8 mouse cellular contexts compared by ENCODE assay signal in genomic region chr9:45370117-45370561, GRCm38 (mm10). TPM values are rescaled to one million over a fixed set of nuclear protein-coding genes. Genes with fewer than 3 reads are reported as not detected.
DNase-seq lines count a peak whose midpoint lies in the region; ATAC-seq and TF ChIP-seq lines count a peak whose summit lies in the region.

Fxyd6 (plus strand) TSS chr9:45370185.

- WGBS in spleen, adult 2 months, result 2% methylated on average over 26 of the region's 28 CpGs
- 1% methylated on average over 28 of the region's 28 CpGs for WGBS in embryonic facial prominence, embryonic 14.5 days
- WGBS in heart, embryonic 11.5 days (ENCODE audit: insufficient replicate concordance), result under 1% methylated on average over 28 of the region's 28 CpGs
- WGBS in kidney, embryonic 16.5 days, result 0% methylated on average over 27 of the region's 28 CpGs
- WGBS in liver, embryonic 15.5 days (ENCODE audit: insufficient replicate concordance), result 2% methylated on average over 28 of the region's 28 CpGs

- H3K4me1 ChIP-seq in spleen, adult 2 months (ENCODE audit: control insufficient read depth, insufficient read depth, insufficient read length), result 0 out of 2 replicates have a peak, but pooled peaks cover 3% of the 10 kb centered on the region
- peaks cover 7% of the 10 kb centered on the region; the same call in 1 of the 2 replicates for H3K4me1 ChIP-seq in embryonic facial prominence, embryonic 14.5 days (ENCODE audit: control insufficient read depth, insufficient read depth, low read length)
- peaks cover 8% of the 10 kb centered on the region; the same call in 1 of the 2 replicates for H3K4me1 ChIP-seq in heart, embryonic 11.5 days (ENCODE audit: control insufficient read depth, insufficient read depth, low read length)
- peaks cover 34% of the 10 kb centered on the region for H3K4me1 ChIP-seq in kidney, embryonic 16.5 days (ENCODE audit: insufficient read depth, low read length)
- H3K4me1 ChIP-seq in liver, embryonic 15.5 days (replicated peaks), result 0 out of 2 replicates have a peak, but pooled peaks cover 5% of the 10 kb centered on the region

- no peak for TF ChIP-seq CTCF in spleen, adult 2 months (IDR thresholded peaks at IDR 0.05; ENCODE audit: extremely low read depth, insufficient read depth, insufficient read length, insufficient replicate concordance)

- no peaks in the 10 kb centered on the region for H3K36me3 ChIP-seq in spleen, adult 2 months (ENCODE audit: control insufficient read depth, insufficient read depth, low read length)
- no peaks in the 10 kb centered on the region for H3K36me3 ChIP-seq in embryonic facial prominence, embryonic 14.5 days (ENCODE audit: control insufficient read depth, insufficient read depth, low read length)
- H3K36me3 ChIP-seq in heart, embryonic 11.5 days (ENCODE audit: control insufficient read depth, insufficient read depth, low read length), result no peaks in the 10 kb centered on the region
- H3K36me3 ChIP-seq in kidney, embryonic 16.5 days (ENCODE audit: insufficient read depth, low read length), result no peaks in the 10 kb centered on the region
- H3K36me3 ChIP-seq in liver, embryonic 15.5 days (replicated peaks), result no peaks in the 10 kb centered on the region

- H3K9ac ChIP-seq in embryonic facial prominence, embryonic 14.5 days (ENCODE audit: low read depth, low read length), result peak within 1 kb of the TSS; percentile 74
- H3K9ac ChIP-seq in heart, embryonic 11.5 days (ENCODE audit: low read depth, low read length), result peak within 1 kb of the TSS; percentile 68
- peak within 1 kb of the TSS; percentile 76 for H3K9ac ChIP-seq in kidney, embryonic 16.5 days (replicated peaks; ENCODE audit: low read length)
- no peak within 1 kb of the TSS for H3K9ac ChIP-seq in liver, embryonic 15.5 days

- DNase-seq in spleen, adult 2 months (ENCODE audit: low read depth in 1 of 2, low spot score in 2 of 2), result peak in 1 of 2 experiments; percentile 11
- no peak for DNase-seq in spleen, postnatal 4 days (ENCODE audit: low spot score in 2 of 2)
- DNase-seq in embryonic facial prominence, embryonic 14.5 days (ENCODE audit: low spot score), result peak; percentile 67
- DNase-seq in ovary, adult 18-20 months (ENCODE audit: low spot score), result peak; percentile 53
- peak; percentile 38 for DNase-seq in urinary bladder, postnatal 25 days (ENCODE audit: low spot score)

- peaks cover 5% of the 10 kb centered on the region; the same call in 1 of the 2 replicates for H3K27me3 ChIP-seq in spleen, adult 2 months (ENCODE audit: control insufficient read depth, insufficient read depth, low read length)
- no peaks in the 10 kb centered on the region for H3K27me3 ChIP-seq in embryonic facial prominence, embryonic 14.5 days (replicated peaks; ENCODE audit: control insufficient read depth, insufficient read depth, low read length)
- no peaks in the 10 kb centered on the region for H3K27me3 ChIP-seq in heart, embryonic 11.5 days (ENCODE audit: control insufficient read depth, insufficient read depth, low read length)
- no peaks in the 10 kb centered on the region for H3K27me3 ChIP-seq in kidney, embryonic 16.5 days (ENCODE audit: insufficient read depth, low read length)
- H3K27me3 ChIP-seq in liver, embryonic 15.5 days, result peaks cover 58% of the 10 kb centered on the region

- peak within 1 kb of the TSS; percentile 30; the same call in 1 of the 2 replicates for H3K4me3 ChIP-seq in spleen, adult 2 months (ENCODE audit: extremely low read depth, insufficient read depth, insufficient read length)
- H3K4me3 ChIP-seq in embryonic facial prominence, embryonic 14.5 days (ENCODE audit: low read depth, low read length), result peak within 1 kb of the TSS; percentile 66
- H3K4me3 ChIP-seq in heart, embryonic 11.5 days (ENCODE audit: low read depth, low read length), result peak within 1 kb of the TSS; percentile 53
- H3K4me3 ChIP-seq in kidney, embryonic 16.5 days (ENCODE audit: low read length), result peak within 1 kb of the TSS; percentile 67
- H3K4me3 ChIP-seq in liver, embryonic 15.5 days (replicated peaks), result peak within 1 kb of the TSS; percentile 30

- no peak for TF ChIP-seq POLR2A in spleen, adult 2 months (IDR thresholded peaks at IDR 0.05; ENCODE audit: low read depth, low read length)

- H3K27ac ChIP-seq in spleen, adult 2 months (ENCODE audit: insufficient read depth, low read length), result no peak within 1 kb of the TSS
- peak within 1 kb of the TSS; percentile 52; the same call in 1 of the 2 replicates for H3K27ac ChIP-seq in embryonic facial prominence, embryonic 14.5 days (replicated peaks; ENCODE audit: low read depth, low read length)
- H3K27ac ChIP-seq in heart, embryonic 11.5 days (ENCODE audit: low read depth, low read length), result no peak within 1 kb of the TSS
- peak within 1 kb of the TSS; percentile 82 for H3K27ac ChIP-seq in kidney, embryonic 16.5 days (ENCODE audit: low read length)
- no peak within 1 kb of the TSS for H3K27ac ChIP-seq in liver, embryonic 15.5 days (replicated peaks)

- ATAC-seq in embryonic facial prominence, embryonic 14.5 days (ENCODE audit: low read depth), result peak; percentile 83
- 0 out of 2 replicates have a peak, but pooled peaks have one; percentile 69 for ATAC-seq in heart, embryonic 11.5 days (replicated peaks; ENCODE audit: insufficient number of reproducible peaks, low FRiP score, low TSS enrichment)
- peak; percentile 74 for ATAC-seq in kidney, embryonic 16.5 days (ENCODE audit: low FRiP score, low TSS enrichment)
- ATAC-seq in liver, embryonic 15.5 days (ENCODE audit: insufficient read depth), result no peak

- H3K9me3 ChIP-seq in embryonic facial prominence, embryonic 14.5 days (ENCODE audit: control insufficient read depth, low read length), result no peaks in the 10 kb centered on the region
- no peaks in the 10 kb centered on the region for H3K9me3 ChIP-seq in heart, embryonic 11.5 days (replicated peaks; ENCODE audit: control insufficient read depth, low read length)
- H3K9me3 ChIP-seq in kidney, embryonic 16.5 days (ENCODE audit: low read length), result no peaks in the 10 kb centered on the region
- H3K9me3 ChIP-seq in liver, embryonic 15.5 days (replicated peaks), result no peaks in the 10 kb centered on the region

- peak within 1 kb of the TSS; percentile 90 for H3K4me2 ChIP-seq in embryonic facial prominence, embryonic 14.5 days (ENCODE audit: low read depth, low read length)
- H3K4me2 ChIP-seq in heart, embryonic 11.5 days, result peak within 1 kb of the TSS; percentile 89
- H3K4me2 ChIP-seq in kidney, embryonic 16.5 days (replicated peaks; ENCODE audit: low read depth, low read length), result peak within 1 kb of the TSS; percentile 78
- H3K4me2 ChIP-seq in liver, embryonic 15.5 days, result peak within 1 kb of the TSS; percentile 51

RNA-seq across cellular contexts. Expression of gene Fxyd6, which starts in this region (rescaled TPM):
- polyA plus RNA-seq in spleen, adult 2 months (2012; rRNA removed), result 9.2 and 22.3 TPM in 2 replicates
- 56.9 and 71.4 TPM in 2 replicates for polyA plus RNA-seq in embryonic facial prominence, embryonic 14.5 days (2014; fragmentation: Nextera tagmentation; extraction: Ambion mirVana)
- polyA plus RNA-seq in heart, embryonic 11.5 days (2014; fragmentation: Nextera tagmentation; extraction: Ambion mirVana), result 26.7 and 27.7 TPM in 2 replicates
- 184 and 189 TPM in 2 replicates for polyA plus RNA-seq in kidney, embryonic 16.5 days (2015; fragmentation: Nextera tagmentation; extraction: Ambion mirVana)
- polyA plus RNA-seq in liver, embryonic 15.5 days (2015; fragmentation: Nextera tagmentation; extraction: Ambion mirVana), result 1.9 TPM in 2 replicates

Comparison
In these comparisons a context has a peak if more than half of its experiments do, and no peak if none do; other contexts are left out.
1. DNase-seq: peak in embryonic facial prominence, embryonic 14.5 days (single experiment), ovary, adult 18-20 months (single experiment) and urinary bladder, postnatal 25 days (single experiment); none in spleen, postnatal 4 days (0 of 2).
2. H3K27ac ChIP-seq: peak in embryonic facial prominence, embryonic 14.5 days (single experiment) and kidney, embryonic 16.5 days (single experiment); none in spleen, adult 2 months (single experiment), heart, embryonic 11.5 days (single experiment) and liver, embryonic 15.5 days (single experiment).
3. Peak in every context shown above with its lines, with median percentiles within 50 percentile points of each other: H3K4me3 ChIP-seq and H3K4me2 ChIP-seq.